Mouse (Mus musculus) embryonic fibroblast, embryonic 13.5 days (primary cell): ENCODE data around the gene Denr.

ENCODE experiments used
- CTCF ChIP-seq: IDR thresholded peaks from 2 replicates; pipeline ENCODE4 v1.5.1; 2011; ENCODE audit warnings: mild to moderate bottlenecking, control low read depth, low read length, moderate library complexity, borderline replicate concordance; ENCODE audit not compliant: insufficient read depth
- POLR2A ChIP-seq: IDR thresholded peaks from 2 replicates; pipeline ENCODE4 v1.6.1; 2011; ENCODE audit warnings: low read depth, mild to moderate bottlenecking, control low read depth, low read length, moderate library complexity

- TF ChIP-seq CTCF (no peak), POLR2A (no peak)
Measured at GRCm38 (mm10) chr5:123935931-123936330, 29.0 kb downstream of the Denr start.
